Mouse (Mus musculus): ENCODE results near the gene Irf7. TPM values are rescaled to one million over a fixed set of nuclear protein-coding genes. Genes with fewer than 3 reads are reported as not detected.

The Irf7 gene
- polyA plus RNA-seq, 1 experiment, result 60.3 TPM

DNA sequence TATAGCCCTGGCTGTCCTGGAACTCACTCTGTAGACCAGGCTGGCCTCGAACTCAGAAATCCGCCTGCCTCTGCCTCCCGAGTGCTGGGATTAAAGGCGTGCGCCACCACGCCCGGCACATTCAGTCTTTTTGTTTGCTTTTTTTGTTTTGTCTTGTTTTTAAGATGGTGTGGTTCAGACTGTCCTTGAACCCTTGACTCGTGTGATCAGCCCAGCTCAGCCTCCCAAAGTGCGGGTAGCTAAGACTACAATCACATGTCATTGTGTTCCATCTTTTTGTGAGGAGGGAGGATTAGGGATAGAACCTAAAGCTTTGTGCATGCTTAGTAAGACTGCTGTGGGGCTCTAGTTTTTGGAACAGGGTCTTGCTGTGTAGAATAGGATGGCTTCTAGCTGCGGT, 34.7 kb downstream of the Irf7 start:
- Histone ChIP-seq H3K27ac (ENCODE audit: control insufficient read depth, insufficient read depth, low read depth, low read length, poor library complexity) (no peak overlapping the region), H3K4me3 (replicated peaks; ENCODE audit: control insufficient read depth, low read depth, low read length) (no peak overlapping the region), H3K4me1 (ENCODE audit: control insufficient read depth, insufficient read depth, low read length) (peaks cover 3% of the 10 kb centered on the region; the same call in 1 of the 2 replicates)
- TF ChIP-seq CTCF (IDR thresholded peaks at IDR 0.05; ENCODE audit: control insufficient read depth, insufficient read depth, low read length) (no peak), POLR2A (IDR thresholded peaks at IDR 0.05; ENCODE audit: borderline replicate concordance, control insufficient read depth, low read depth, low read length) (no peak)
- WGBS, result 96% methylated on average over 10 of the region's 10 CpGs

DNA sequence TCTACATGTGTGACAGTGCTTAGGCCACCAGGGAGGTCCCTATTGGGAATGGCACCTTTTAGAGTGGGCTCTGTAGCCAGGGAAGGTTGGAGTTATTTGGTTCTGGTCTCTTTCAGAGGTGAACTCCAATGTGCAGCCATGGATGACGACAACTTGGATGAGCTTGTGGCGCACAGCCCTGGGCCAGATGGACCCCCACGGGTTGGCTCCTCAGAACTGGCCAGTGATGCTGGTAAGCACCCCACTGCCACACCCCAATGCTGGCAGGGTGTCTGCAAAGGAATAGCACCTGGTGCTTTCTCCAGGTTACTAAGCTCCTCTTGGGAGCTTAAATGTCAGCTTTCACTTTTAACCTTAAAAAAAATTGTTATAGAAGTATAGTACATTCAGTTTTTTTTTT, 35.2 kb downstream of the Irf7 start:
- 90% methylated on average over 3 of the region's 3 CpGs for WGBS
- TF ChIP-seq POLR2A (IDR thresholded peaks at IDR 0.05; ENCODE audit: borderline replicate concordance, control insufficient read depth, low read depth, low read length) (no peak), CTCF (IDR thresholded peaks at IDR 0.05; ENCODE audit: control insufficient read depth, insufficient read depth, low read length) (no peak)
- no peak overlapping the region for H3K27ac ChIP-seq (ENCODE audit: control insufficient read depth, insufficient read depth, low read depth, low read length, poor library complexity)
- H3K4me1 ChIP-seq (ENCODE audit: control insufficient read depth, insufficient read depth, low read length), result peaks cover 3% of the 10 kb centered on the region; the same call in 1 of the 2 replicates
- H3K4me3 ChIP-seq (replicated peaks; ENCODE audit: control insufficient read depth, low read depth, low read length), result no peak overlapping the region

GRCm38 (mm10) chr7:141230570-141230969, 35.7 kb downstream of the Irf7 start:
- 91% methylated on average over 4 of the region's 4 CpGs for WGBS
- TF ChIP-seq POLR2A (IDR thresholded peaks at IDR 0.05; ENCODE audit: borderline replicate concordance, control insufficient read depth, low read depth, low read length) (no peak), CTCF (IDR thresholded peaks at IDR 0.05; ENCODE audit: control insufficient read depth, insufficient read depth, low read length) (no peak)

DNA sequence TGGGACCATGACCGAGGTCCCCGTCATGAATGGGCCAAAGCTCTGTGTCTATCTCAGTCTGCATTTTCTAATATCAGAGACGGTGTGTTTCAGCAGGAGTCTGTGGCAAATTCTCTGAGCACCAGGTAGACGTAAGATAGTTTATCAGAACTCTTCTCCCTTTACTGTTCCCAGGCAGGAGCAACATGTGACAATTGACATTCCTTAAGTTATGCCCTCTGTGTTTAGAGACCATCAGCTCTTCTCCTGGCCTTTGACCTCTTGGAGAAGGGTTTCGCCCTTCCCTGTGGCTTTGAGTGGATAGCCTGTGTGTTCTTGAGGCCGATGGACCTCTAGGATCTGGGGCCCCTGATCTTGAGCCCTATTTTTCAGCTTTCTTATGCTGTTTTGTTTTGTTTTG, 36.6 kb downstream of the Irf7 start:
- H3K4me1 ChIP-seq (ENCODE audit: control insufficient read depth, insufficient read depth, low read length), result peaks cover 3% of the 10 kb centered on the region; the same call in 1 of the 2 replicates
- TF ChIP-seq CTCF (IDR thresholded peaks at IDR 0.05; ENCODE audit: control insufficient read depth, insufficient read depth, low read length) (no peak), POLR2A (IDR thresholded peaks at IDR 0.05; ENCODE audit: borderline replicate concordance, control insufficient read depth, low read depth, low read length) (no peak)
- 44% methylated on average over 6 of the region's 6 CpGs for WGBS
- H3K4me3 ChIP-seq (replicated peaks; ENCODE audit: control insufficient read depth, low read depth, low read length), result peak overlapping the region; percentile 73
- H3K27ac ChIP-seq (ENCODE audit: control insufficient read depth, insufficient read depth, low read depth, low read length, poor library complexity), result no peak overlapping the region

More at GRCm38 (mm10) chr7:141230570-141230969, 35.7 kb downstream of the Irf7 start:
- H3K4me3 ChIP-seq (replicated peaks; ENCODE audit: control insufficient read depth, low read depth, low read length), result no peak overlapping the region
- H3K4me1 ChIP-seq (ENCODE audit: control insufficient read depth, insufficient read depth, low read length), result peaks cover 3% of the 10 kb centered on the region; the same call in 1 of the 2 replicates
- H3K27ac ChIP-seq (ENCODE audit: control insufficient read depth, insufficient read depth, low read depth, low read length, poor library complexity), result no peak overlapping the region

DNA sequence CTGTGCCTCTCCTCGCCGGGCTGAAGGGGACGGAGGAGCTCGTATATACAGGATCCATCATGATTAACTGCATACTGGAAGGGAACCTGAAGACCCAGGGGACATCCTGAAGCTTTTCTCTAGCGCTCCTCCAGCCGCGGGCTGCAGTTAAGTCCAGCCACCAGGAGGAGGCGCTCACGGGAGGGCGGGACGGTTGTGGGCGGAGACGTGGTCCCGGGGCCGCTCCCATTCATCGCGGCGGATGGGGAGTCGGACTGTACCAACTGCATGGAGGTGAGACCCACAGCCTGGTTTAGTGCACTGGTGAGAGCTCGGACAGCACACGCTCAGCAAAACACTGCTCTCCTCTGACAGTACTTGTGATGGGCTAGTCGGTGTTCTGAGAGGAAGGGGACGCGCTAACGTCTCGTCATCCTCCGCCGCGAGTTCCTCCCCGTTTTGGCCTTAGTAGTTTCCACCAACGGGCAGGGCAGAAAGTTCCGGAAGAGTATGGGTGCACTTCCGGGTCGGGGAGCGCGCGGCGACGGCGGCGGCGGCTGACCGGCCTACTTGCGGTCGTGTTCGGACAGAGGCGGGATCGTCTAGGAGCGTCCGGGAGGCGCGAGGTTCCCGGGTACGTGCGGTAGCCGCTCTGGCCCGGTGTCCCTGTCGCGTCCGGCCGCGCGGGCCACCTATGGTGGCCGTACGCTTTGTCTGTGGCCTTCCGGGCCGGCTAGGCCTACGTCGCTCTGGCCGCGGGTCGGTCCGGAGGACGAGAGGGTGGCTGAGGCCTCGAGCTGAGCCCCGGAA, 37.8 kb downstream of the Irf7 start, which contains the start of gene Phrf1:
Gene Phrf1 (plus strand): TSS at position 506 of the 789 bp plus-strand sequence.
- WGBS, result under 1% methylated on average over 76 of the region's 76 CpGs
- TF ChIP-seq POLR2A (IDR thresholded peaks at IDR 0.05; ENCODE audit: borderline replicate concordance, control insufficient read depth, low read depth, low read length), result peak; percentile 48; the same call in 1 of the 2 replicates
- peak; percentile 97 for TF ChIP-seq CTCF (IDR thresholded peaks at IDR 0.05; ENCODE audit: control insufficient read depth, insufficient read depth, low read length)
- peak within 1 kb of the TSS; percentile 73 for H3K4me3 ChIP-seq (replicated peaks; ENCODE audit: control insufficient read depth, low read depth, low read length)
- H3K4me1 ChIP-seq (ENCODE audit: control insufficient read depth, insufficient read depth, low read length), result peaks cover 3% of the 10 kb centered on the region; the same call in 1 of the 2 replicates
- peak within 1 kb of the TSS; percentile 89 for H3K27ac ChIP-seq (ENCODE audit: control insufficient read depth, insufficient read depth, low read depth, low read length, poor library complexity)

GRCm38 (mm10) chr7:141227796-141228195, 38.5 kb downstream of the Irf7 start:
- 86% methylated on average over 4 of the region's 4 CpGs for WGBS
- no peak for TF ChIP-seq CTCF (IDR thresholded peaks at IDR 0.05; ENCODE audit: control insufficient read depth, insufficient read depth, low read length)
- no peak for TF ChIP-seq POLR2A (IDR thresholded peaks at IDR 0.05; ENCODE audit: borderline replicate concordance, control insufficient read depth, low read depth, low read length)
- no peak overlapping the region for H3K4me3 ChIP-seq (replicated peaks; ENCODE audit: control insufficient read depth, low read depth, low read length)
- H3K4me1 ChIP-seq (ENCODE audit: control insufficient read depth, insufficient read depth, low read length), result peaks cover 3% of the 10 kb centered on the region; the same call in 1 of the 2 replicates
- H3K27ac ChIP-seq (ENCODE audit: control insufficient read depth, insufficient read depth, low read depth, low read length, poor library complexity), result no peak overlapping the region

- 85% methylated on average over 6 of the region's 6 CpGs for WGBS
- Histone ChIP-seq H3K4me1 (ENCODE audit: control insufficient read depth, insufficient read depth, low read length) (peaks cover 6% of the 10 kb centered on the region; the same call in 1 of the 2 replicates), H3K4me3 (replicated peaks; ENCODE audit: control insufficient read depth, low read depth, low read length) (no peak overlapping the region), H3K27ac (ENCODE audit: control insufficient read depth, insufficient read depth, low read depth, low read length, poor library complexity) (no peak overlapping the region)
- no peak for TF ChIP-seq CTCF (IDR thresholded peaks at IDR 0.05; ENCODE audit: control insufficient read depth, insufficient read depth, low read length)
- no peak for TF ChIP-seq POLR2A (IDR thresholded peaks at IDR 0.05; ENCODE audit: borderline replicate concordance, control insufficient read depth, low read depth, low read length)
Measured at GRCm38 (mm10) chr7:141226535-141226934, 39.7 kb downstream of the Irf7 start.

DNA sequence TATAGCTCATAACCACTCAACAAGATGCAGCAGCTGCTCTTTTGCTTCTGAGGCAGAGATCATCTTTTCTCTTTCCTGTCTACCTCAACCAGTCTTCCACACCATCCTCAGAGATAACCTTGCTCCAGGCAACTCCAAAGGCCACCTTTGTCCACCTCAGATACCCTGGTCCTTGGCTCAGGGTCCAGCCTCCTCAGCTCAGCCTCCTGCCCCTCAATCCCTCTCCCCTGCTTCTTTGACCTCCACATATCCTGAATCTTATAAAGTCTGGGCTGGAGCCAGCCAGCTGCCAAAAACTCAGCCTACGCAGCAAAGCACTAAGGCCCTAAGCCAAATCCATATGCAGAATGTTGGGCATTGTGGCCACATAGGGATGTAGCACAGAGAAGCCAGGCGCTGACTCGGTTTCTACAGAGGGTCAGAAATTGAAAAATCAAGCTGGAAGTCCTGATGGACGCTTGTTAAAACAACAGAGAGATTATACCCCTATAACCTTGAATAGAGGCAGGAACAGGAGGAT, 43.5 kb downstream of the Irf7 start:
- no peak overlapping the region for H3K27ac ChIP-seq (ENCODE audit: control insufficient read depth, insufficient read depth, low read depth, low read length, poor library complexity)
- no peak overlapping the region for H3K4me3 ChIP-seq (replicated peaks; ENCODE audit: control insufficient read depth, low read depth, low read length)
- 90% methylated on average over 4 of the region's 4 CpGs for whole genome bisulfite sequencing
- no peak for TF ChIP-seq CTCF (IDR thresholded peaks at IDR 0.05; ENCODE audit: control insufficient read depth, insufficient read depth, low read length)
- no peak for TF ChIP-seq POLR2A (IDR thresholded peaks at IDR 0.05; ENCODE audit: borderline replicate concordance, control insufficient read depth, low read depth, low read length)
- H3K4me1 ChIP-seq (ENCODE audit: control insufficient read depth, insufficient read depth, low read length), result peaks cover 4% of the 10 kb centered on the region; the same call in 1 of the 2 replicates

Data from bone marrow, adult 2 months (tissue).